Mouse (Mus musculus) left cerebral cortex, postnatal 14 days (tissue): ENCODE results near the gene Ptchd3. TPM values are rescaled to one million over a fixed set of nuclear protein-coding genes. Genes with fewer than 3 reads are reported as not detected.

Experiments used
- DNase-seq, 2 experiments: peaks; one replicate each; pipeline ENCODE4 v3.0.0; 2021 to 2022; ENCODE audit warnings: low spot score in 2 of 2, mixed read lengths in 1 of 2
- intact Hi-C: fragments of 180-260 bp; cut with DNase I; formaldehyde crosslinking; loops from one replicate; pipeline ENCODE4 v1.15.1; 2025
- long read RNA-seq, 2 experiments: library from polyadenylated mRNA; stranded (forward); transcript quantifications; one replicate each; pipeline ENCODE4 v2.0.0; 2021
- total RNA-seq, 2 experiments: library from RNA; stranded (reverse); gene quantifications; 2 replicates each; pipeline ENCODE4 v1.2.3; 2021

The Ptchd3 gene
- not detected for total RNA-seq
- long read RNA-seq, experiment 1: 0 reads
- long read RNA-seq, experiment 2: 0 reads

DNA sequence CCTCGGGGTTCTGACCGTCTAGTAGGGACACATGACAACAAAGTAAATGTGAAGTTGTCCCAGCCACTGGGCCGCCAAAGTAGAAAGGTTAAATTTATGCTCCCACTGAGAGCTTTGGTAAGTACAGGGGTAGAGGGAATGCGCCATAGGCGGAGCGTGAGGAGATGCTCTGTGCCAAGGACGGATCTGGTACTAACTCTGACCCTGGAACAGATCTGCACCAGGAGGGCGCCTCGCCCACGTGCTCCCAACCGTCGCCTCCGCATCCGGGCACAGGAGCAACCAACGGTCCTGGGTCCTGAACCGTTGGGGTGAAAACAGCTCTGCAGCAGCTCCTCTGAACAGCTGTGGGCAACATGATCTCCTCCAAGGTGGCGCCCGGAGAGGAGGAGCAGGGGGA lies at the start of gene Ptchd3:
Gene Ptchd3, plus strand, starts transcription at position 301 of the 400 bp plus-strand sequence.
- no peak for DNase-seq
- intact Hi-C loops: no loop called here

DNA sequence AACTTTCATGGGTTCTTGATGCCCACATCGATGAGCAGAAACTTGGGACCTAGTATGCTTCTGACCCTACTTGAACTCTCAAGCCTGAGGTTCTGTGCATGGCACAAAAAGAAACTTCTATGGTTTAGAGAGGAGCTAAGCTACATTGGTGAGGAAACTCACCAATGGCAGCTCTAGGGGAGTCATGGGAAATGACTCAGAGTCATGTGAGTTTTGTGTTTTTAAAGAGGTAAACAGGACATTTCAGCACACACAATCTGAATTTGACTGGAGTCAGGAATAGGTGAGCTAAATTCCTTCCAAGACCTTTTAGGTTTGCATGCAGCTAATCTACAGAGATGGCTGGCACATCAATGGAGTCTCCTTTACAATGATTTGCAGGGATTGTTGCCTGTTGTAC lies 48.2 kb upstream of the Ptchd3 start:
- no peak for DNase-seq
- intact Hi-C loops: no loop called here

DNA sequence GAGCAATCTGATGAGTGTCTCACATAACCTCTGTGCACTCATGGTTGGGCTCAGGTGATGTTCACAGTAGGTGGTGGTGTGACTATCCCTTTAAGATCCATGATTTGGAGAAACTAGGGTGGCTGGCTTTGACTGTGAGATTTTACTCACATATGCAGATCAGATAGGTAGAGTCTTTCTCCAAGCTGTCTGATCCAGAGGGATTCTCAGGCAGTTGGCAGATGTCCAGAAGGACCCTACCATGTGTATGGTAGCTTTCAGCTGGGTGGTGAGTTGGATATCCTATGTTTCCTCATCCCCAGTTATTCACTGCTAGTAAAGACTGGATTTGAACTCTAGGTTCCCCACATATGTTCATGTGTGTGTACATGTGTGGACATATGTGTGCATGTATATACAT lies 42.6 kb upstream of the Ptchd3 start:
- intact Hi-C loops: no loop called here
- DNase-seq: no peak

DNA sequence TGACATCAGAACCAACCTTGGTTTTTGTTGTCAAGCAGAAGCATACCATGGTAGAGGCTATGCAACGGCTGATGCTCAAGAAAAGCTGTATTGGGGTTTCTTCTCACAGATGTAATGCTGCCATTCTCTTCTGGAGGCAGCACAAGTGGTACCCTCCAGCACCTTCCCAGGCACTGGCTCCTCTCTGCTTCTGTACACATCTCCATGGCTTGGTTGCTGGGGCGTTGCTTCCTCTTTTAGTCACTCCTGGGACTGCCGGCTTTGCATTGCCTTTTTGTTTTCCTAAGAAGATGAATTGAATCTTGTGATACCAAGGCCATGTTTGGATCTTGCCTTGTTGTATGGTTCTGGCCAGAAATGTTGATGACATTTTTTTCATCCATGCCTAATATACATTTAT lies 40.5 kb upstream of the Ptchd3 start:
- DNase-seq: no peak
- intact Hi-C loops: no loop called here

DNA sequence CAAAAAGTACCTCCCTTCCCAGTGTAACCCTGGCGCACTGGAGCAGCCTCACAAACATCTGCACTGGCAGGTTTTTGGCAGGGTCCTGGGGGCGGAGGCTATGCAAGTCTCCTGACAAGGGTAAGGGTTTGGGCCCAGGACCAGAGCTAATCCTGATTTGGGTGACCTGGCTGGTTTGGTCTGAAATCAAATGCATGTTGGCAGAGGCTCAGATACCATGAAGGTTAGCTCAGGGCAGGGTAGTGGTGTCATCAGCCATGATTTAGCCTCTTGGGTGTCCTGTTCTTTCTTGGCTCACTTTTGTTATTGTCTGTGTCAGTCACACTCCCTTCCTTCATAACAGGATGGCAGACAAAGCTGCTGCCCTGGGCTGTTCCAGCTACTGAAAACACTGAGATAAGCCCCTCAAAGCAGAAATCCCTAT lies 39.4 kb upstream of the Ptchd3 start:
- intact Hi-C loops: no loop called here
- DNase-seq: no peak

DNA sequence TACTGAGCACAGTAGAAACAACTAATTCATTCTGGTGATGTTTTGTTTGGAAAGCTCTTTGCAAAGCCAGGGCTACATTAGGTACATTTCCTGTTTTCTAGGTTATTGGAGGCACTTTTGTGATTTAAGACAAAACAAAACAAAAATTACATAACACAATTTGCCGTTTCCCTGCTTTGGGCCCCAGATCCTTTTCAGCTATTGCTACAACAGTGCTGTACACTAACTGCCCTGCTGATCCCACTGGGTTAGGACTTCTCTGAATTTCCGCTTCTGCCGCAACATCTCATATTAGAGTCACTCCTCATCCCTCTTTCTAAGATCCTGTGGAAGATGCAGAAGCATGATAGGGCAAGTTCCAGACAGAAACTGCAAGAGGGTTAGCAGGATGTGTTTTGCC lies 38.6 kb upstream of the Ptchd3 start:
- intact Hi-C loops: no loop called here
- no peak for DNase-seq

DNA sequence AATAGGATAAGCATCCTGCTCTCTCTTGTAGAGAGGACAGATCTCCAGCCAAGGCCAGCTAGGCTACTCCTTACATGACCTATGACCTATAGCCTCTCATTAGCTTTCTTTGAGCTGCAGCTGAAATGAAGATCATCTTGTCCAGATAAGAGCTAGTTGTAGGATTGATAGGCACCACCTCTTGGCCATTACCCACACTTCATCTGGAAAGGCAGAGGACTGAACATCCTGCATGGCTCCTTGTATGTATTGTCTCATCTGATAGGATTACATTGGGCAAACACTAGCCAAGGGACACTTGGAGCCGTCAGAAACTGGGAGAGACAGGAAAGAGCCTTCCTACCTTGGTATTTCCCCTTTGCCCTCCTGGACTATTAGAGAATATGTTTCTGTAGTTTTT lies 38.1 kb upstream of the Ptchd3 start:
- intact Hi-C loops: no loop called here
- DNase-seq: no peak

DNA sequence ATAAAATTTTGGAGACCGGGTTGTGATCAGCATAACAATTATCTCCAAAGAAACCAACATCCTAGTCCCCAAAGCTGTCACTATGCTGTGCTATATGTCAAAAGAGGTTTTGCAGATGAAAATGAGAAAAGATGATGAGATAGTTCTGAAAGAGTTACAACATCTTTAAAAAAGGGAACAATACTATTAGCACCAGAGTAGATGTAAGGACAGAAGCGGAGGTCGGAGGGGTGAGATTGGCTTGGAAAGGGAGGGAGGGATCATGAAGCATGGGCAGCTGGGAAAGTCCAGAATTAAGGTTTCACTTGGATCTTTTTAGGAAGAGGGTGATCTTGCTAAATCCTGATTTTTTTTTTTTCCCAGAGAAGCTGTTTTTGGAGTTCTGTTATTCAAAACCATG lies 36.5 kb upstream of the Ptchd3 start:
- intact Hi-C loops: no loop called here
- no peak for DNase-seq

DNA sequence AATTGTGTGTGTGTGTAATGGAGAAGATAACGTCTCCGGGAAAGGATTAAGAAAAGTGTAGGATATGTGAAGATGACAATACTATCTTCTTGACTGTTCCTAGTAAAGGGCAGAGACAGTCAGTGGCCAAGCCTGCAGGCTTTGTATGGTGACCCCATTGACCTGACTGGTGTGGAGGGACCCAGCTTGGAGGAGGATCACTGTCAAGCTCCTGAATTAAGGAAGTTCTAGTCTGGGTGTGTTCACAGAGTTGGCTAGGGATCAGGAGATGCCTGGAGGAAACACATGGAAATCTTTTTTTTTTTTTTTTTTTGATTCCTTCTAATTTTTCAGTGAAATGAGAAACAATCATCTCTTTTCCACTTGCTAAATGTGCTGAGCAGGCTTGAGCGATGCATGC lies 35.9 kb upstream of the Ptchd3 start:
- no peak for DNase-seq
- intact Hi-C loops: no loop called here

DNA sequence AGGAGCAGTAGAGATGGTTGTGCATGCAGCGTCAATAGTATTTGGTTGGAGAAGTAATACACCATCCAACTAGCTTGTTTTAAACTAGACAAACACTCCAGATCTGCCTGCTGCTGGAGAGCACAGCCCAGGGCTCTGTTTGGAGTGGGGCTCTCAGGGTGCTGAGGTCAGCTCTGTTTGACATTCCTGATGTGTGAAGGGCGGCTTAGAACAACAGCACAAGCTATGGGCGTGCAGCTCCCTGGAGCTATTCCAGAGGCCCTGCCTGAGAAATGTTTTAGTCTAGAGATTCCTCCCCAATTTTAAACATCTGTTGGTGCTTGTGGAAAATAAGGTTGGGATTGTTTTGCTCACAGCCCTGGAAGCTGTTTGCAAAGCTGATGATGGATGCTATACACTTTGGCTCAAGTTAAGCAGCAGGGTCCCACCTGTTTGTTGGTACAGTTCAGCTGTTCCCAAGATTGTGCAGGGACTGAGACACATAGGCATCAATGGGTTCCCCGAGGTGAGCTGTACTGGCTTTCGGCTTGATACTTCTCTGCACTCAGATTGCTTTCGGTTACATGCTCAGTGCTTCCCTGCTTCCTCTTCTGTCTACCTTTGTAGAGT lies 35.4 kb upstream of the Ptchd3 start:
- DNase-seq: peak in 1 of 2 experiments; percentile 7
- intact Hi-C loops: no loop called here

DNA sequence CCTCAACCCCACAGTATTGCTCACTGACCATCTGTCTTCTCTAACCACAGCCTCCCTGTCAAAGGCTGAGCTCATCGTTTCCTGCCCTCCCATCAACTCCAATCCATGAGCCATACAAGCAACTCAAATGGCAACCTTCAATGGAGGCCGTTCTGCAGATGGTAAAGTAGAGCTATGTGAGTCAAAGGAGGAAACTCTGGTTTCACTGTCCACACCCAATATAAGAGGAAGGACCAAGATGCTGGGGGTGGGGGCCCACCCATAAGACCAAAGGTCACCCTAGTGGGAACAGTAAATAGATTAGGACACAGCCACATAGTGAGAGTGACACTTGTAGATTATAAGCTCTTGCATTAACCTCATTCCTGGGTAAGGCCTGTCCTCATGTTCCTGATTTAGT lies 34.1 kb upstream of the Ptchd3 start:
- no peak for DNase-seq
- intact Hi-C loops: no loop called here

DNA sequence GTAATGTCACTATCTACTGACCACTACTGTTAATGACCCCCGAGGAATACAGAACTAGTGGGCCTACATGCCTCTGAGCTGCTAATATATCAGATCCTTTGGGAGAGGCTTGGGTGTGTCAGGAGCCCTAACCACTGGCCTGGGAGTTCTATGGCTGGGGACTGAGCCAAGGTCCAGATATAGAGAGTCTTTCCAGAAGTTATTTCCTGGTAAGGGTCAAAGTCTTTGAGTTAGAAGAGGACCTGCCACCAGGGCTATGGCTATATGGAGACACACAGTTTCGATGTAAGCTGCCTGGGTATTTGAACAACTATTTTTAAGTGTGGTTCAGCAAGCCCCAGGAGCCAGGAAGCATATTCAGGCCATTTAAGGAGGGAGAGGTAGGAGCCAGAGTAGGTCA lies 31.5 kb upstream of the Ptchd3 start:
- DNase-seq: no peak
- intact Hi-C loops: no loop called here

DNA sequence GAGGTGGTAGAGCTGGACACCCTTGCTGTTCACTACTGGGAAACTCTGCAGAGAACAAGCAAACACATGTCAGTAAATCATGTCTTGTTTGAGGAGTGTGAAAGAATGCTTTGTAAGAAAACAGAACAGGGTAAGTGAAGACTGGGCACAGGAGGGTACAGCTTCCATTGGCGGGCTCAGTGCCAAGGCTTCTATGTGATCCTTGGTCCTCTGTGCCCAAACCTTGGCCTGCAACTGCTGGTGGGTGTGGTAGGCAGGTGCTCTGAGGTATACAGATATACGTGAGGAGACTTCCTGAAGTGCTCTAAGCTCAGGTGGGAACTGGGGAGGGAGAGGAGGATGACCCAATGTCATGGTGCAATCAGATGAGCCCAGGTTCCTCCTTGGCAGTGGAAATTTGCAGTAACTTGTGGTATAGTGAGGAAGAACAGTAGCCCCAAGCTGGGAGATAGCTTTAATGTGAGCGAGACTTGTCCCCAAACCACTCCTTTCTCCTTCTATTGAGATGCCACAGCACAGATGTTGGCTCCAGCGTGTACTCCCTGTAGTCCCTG lies 30.2 kb upstream of the Ptchd3 start:
- intact Hi-C loops: no loop called here
- no peak for DNase-seq

DNA sequence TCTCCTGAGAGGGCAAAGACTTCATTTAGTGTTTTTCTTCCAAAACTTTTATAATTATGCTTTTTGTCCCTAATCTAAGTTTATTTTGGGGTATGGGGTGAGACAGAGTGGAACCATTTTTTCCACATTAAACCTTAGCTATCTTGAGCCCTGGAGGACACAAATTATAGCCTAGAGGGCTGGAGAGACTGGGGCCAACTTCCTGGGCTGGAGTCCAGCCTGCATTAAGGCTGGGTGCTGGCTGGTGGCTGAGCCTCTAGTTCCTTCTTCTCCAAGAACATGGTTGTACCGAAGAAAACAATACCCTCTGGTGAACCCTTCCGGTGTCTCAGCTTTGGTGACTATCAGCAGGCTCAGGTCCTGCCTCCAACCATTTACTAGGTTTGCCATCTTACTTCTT lies 27.3 kb upstream of the Ptchd3 start:
- intact Hi-C loops: no loop called here
- DNase-seq: no peak

DNA sequence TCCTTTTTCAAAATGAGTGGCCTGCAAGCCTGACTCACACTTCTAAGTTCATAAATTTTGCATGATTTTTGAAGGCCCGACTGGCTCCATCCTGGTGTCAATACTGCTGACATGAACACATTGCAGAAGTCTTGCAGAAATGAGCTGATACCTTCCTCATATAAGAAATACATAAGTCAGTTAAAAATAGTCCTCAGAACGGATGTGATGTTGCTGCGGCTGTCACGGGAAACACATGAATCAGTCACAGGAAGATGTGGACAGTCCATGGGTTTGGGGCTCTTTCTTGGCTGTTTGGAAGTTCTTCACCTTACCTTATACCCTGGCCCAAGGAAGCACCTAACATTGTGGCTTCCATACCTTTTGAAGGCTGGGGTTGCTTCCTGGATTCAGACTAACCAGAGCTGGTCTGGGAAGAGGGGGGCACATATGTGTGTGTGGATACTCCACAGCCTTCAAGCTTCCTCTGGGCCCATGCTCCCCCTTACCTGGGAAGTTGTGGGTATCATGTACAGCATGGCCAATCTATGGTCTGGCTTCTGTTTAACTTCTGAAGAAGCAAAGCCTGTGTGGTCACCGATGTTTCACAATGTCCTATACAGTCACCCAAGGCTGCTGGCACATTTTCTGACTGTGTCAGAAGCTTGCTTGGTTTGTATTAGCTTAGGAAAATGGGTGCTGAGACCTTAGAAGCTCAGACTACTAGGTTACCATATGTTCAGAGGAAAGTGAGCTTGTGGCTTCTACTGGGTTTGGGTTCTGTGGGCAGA lies 25.6 kb upstream of the Ptchd3 start:
- no peak for DNase-seq
- intact Hi-C loops: loop anchor here (5.0 kb wide), 2 partner anchors 152 to 172 kb away; no protein-coding TSS in a partner anchor

DNA sequence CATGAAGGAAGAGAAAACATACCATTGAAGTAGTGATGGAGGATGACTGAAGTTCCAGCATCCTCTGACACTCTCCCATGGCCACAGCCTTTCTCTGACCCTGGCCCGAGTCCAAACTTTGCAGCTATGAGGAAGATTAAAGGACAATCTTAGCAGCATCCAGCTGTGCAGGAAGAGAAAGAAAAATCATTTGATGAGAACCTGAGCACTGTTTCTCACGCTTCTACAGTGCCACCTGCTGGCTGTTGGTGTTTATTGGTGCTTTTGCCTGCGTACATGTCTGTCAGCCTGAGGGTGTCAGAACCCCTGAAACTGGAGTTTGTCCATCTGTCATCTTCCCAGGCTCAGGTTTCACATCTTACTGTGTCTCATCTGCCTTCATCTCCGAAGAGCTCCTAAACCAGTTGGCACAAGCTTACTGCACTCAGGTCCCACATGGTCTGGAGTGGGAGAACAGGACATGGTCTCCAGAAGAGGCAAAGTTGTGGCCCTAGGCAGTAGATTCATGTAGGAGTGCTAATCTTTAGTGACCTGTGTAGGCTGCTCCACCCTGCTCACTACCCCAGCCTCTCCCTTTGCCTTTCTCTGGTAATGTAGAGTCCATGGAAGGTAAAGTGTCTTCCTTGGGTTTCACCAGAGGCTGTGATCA lies 21.7 kb upstream of the Ptchd3 start:
- peak; percentile 85 to 91 for DNase-seq
- intact Hi-C loops: loop anchor here (2.0 to 5.0 kb wide), 3 partner anchors 156 to 334 kb away; no protein-coding TSS in a partner anchor

DNA sequence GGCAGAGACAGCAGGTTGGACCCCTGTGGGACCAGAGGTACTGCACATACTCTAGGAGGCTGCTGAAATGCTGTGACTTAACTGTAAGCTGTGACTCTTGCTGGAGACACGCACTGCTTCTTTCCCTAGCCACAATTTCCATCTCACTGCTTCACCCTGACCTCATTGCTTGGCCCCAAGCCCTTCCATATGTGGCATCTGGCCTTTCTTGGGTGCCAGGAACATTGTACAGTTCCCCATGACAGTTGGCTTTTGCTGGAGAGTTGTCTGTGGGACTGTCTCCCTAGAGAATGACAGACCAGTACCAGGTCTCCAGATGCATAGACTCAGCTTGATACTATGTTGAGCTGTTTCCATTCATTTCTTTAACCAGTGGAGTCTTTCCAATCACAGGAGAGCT lies 21.2 kb upstream of the Ptchd3 start:
- no peak for DNase-seq
- intact Hi-C loops: loop anchor here (2.0 to 5.0 kb wide), 3 partner anchors 157 to 334 kb away; no protein-coding TSS in a partner anchor

DNA sequence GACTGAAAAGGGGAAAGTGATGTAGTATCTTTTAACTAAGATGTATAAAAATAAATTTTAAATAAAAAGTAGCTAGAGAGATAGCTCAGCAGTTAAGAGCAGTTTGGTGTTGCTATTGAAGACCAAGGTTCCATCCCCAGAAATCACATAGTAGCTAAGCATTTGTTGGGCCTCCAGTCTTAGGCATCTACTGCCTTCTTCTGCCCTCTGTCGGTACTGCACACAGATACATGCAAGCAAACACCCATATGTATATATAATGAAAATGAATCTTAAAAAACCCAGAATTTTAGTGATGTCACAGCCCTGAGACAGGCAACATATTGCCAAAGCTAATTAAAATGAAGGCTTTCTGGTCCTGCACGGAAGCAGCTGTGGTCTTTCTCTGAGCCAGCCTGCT lies 15.9 kb downstream of the Ptchd3 start:
- peak; percentile 10 to 28 for DNase-seq
- intact Hi-C loops: no loop called here

DNA sequence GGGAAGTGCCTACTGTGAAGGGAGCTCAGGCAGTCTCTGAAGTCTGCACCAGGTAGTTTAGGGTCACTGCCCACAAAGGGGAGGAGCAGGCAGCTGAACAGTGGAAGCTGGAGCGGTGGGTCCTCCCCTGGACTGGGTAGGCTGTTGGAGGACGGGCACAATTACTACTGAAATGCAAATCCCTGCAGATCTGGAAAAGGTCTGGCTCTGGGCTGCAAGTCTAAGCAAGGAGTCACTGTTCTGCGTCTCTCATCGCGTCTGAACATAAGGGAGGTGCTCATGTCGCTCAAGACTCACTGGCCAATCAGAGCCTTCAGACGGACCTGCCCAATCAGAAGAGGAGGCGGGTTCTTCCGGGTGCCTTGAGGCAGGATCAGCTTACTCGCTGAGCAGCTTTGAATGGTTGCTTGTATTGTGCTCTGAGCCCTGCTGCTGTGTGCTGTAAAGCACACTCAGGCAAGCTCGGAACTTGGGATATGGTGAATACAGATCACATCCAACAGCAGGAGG lies 17.8 kb downstream of the Ptchd3 start:
- intact Hi-C loops: no loop called here
- DNase-seq: peak; percentile 85 to 92
